Mouse (Mus musculus) stomach, embryonic 14.5 days (tissue): ENCODE data around the gene Prame. TPM values are rescaled to one million over a fixed set of nuclear protein-coding genes. Genes with fewer than 3 reads are reported as not detected.
"Not testable (repeated sequence)": the region's sequence is repeated elsewhere in the genome, so short reads cannot be mapped to it uniquely, and the experiment has no call there.

Source experiments
- ATAC-seq: fragments of 200-750 bp; cut with Nextera tagmentation; 2 replicates; pipeline ENCODE4 v1.8.0; 2017; ENCODE audit warnings: low read depth, moderate TSS enrichment; ENCODE audit not compliant: insufficient number of reproducible peaks, insufficient read depth, low FRiP score
- H3K27ac ChIP-seq: fragments of 300-500 bp; sonication (generic); 2 replicates; pipeline ENCODE4 v1.5.1; 2014; ENCODE audit warnings: mild to moderate bottlenecking, low read length, moderate library complexity, mixed read lengths
- H3K27me3 ChIP-seq: fragments of 300-500 bp; sonication (generic); 2 replicates; pipeline ENCODE4 v1.6.1; 2014; ENCODE audit warnings: low read length, control low read depth, mixed read lengths; ENCODE audit not compliant: control insufficient read depth, insufficient read depth
- H3K36me3 ChIP-seq: fragments of 300-500 bp; sonication (generic); 2 replicates; pipeline ENCODE4 v1.6.1; 2014; ENCODE audit warnings: mild to moderate bottlenecking, control low read depth, low read length, moderate library complexity, mixed read lengths; ENCODE audit not compliant: control insufficient read depth, insufficient read depth
- H3K4me1 ChIP-seq: fragments of 300-500 bp; sonication (generic); 2 replicates; pipeline ENCODE4 v1.6.1; 2014; ENCODE audit warnings: low read length, control low read depth, mixed read lengths; ENCODE audit not compliant: control insufficient read depth, insufficient read depth
- H3K4me2 ChIP-seq: fragments of 300-500 bp; sonication (generic); replicated peaks from 2 replicates; pipeline ENCODE4 v1.6.1; 2014; ENCODE audit warnings: low read depth, low read length, control low read depth
- H3K4me3 ChIP-seq: fragments of 300-500 bp; sonication (generic); 2 replicates; pipeline ENCODE4 v1.5.1; 2014; ENCODE audit warnings: low read depth, low read length, control low read depth
- H3K9ac ChIP-seq: fragments of 300-500 bp; sonication (generic); replicated peaks from 2 replicates; pipeline ENCODE4 v1.6.1; 2014; ENCODE audit warnings: low read depth, mild to moderate bottlenecking, control low read depth, low read length, moderate library complexity, mixed read lengths
- H3K9me3 ChIP-seq: fragments of 300-500 bp; sonication (generic); 2 replicates; pipeline ENCODE4 v1.6.1; 2016; ENCODE audit warnings: low read depth, low read length, control low read depth; ENCODE audit not compliant: control insufficient read depth
- WGBS: fragments of 180-500 bp; shearing (Covaris S2); extraction: QIAGEN DNeasy Blood & Tissue Kit; methylation state at CpG from one replicate; pipeline ENCODE4 v1.1.7; 2014; 5-methylcytosine and 5-hydroxymethylcytosine counted together
- polyA plus RNA-seq: library from polyadenylated mRNA; unstranded; fragments of >200 nt; fragmentation: Nextera tagmentation; extraction: Ambion mirVana; gene quantifications from 2 replicates; pipeline ENCODE4 v1.2.1, GENCODE M21; 2014

Gene Prame
- polyA plus RNA-seq, result not detected in 2 replicates

DNA sequence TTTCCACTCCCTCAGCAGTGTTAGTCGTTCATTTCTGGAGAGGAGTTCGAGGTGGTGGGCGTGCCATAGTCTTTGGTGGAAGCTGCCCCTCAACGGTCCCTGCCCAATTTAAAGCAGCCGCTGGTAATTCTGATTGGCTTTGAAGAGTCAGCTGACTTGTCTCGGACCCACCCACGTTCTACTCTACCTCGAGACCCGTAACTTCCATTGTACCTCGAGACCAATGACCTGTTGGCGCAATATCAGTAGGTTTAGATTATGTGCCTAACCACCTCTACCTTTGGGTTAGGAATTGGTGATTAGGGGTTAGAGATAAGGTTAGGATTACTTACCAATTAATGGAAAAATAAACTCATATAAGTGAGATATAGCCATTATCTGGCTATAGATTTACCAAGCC, at the start of gene Prame:
Prame (minus strand) TSS at position 101 of the 400 bp plus-strand sequence.
- Histone ChIP-seq H3K4me1 (no peaks in the 10 kb centered on the region), H3K9ac (no peak within 1 kb of the TSS), H3K27ac (no peak within 1 kb of the TSS), H3K4me2 (no peak within 1 kb of the TSS), H3K36me3 (no peaks in the 10 kb centered on the region), H3K4me3 (no peak within 1 kb of the TSS), H3K9me3 (no peaks in the 10 kb centered on the region), H3K27me3 (no peaks in the 10 kb centered on the region)
- ATAC-seq, result no peak
- 90% methylated on average over 11 of the region's 11 CpGs for WGBS

- H3K27ac ChIP-seq, result no peak overlapping the region
- H3K27me3 ChIP-seq, result no peaks in the 10 kb centered on the region
- H3K9me3 ChIP-seq, result no peaks in the 10 kb centered on the region
- no peaks in the 10 kb centered on the region for H3K36me3 ChIP-seq
- H3K4me1 ChIP-seq, result no peaks in the 10 kb centered on the region
- no peak for ATAC-seq
- no peak overlapping the region for H3K9ac ChIP-seq
- no peak overlapping the region for H3K4me3 ChIP-seq
- H3K4me2 ChIP-seq, result no peak overlapping the region
- 31% methylated on average over 9 of the region's 9 CpGs for WGBS
Observed at GRCm38 (mm10) chrX:135652173-135652772, 24.8 kb upstream of the Prame start.

DNA sequence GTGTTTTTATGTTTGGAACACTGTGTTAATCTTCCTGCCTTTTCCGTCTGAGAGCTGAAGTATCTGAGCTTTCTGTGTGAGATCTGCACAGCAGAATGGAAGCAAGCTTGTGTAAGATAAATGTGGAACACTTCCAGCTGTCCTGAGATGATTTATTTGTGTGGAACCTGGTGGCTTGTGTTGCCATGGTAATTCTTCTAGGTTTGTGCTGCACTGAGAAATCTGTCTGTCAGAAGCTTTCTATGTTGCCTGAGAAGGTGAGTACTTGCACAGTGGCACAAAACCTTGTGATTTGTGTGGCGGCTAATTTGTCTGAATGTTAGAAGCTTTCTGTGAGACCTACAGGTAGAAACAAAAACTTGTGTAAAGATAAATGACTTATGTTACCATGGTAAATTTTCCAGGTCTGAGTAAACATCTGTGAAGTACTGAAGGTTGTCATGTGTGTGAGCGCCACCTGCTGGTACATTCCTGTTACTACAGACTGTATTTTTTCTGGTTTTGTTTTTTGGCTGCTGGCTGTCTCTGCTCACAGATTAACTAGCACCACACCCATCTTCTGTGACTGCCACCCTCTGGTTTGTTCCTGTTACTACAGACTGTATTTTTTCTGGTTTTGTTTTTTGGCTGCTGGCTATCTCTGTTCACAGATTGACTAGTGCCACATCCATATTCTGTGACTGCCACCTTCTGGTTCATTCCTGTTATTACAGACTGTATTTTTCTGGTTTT, 26.0 kb downstream of the Prame start:
- not testable (repeated sequence) for ATAC-seq

GRCm38 (mm10) chrX:135598677-135599076, 28.8 kb downstream of the Prame start, which contains the start of gene Nxf7:
Nxf7 (minus strand) TSS chrX:135598777.
- WGBS, result 78% methylated on average over 2 of the region's 2 CpGs
- ATAC-seq, result no peak
- no peaks in the 10 kb centered on the region for H3K27me3 ChIP-seq
- H3K4me2 ChIP-seq, result no peak within 1 kb of the TSS
- no peaks in the 10 kb centered on the region for H3K4me1 ChIP-seq
- H3K9me3 ChIP-seq, result peaks cover 6% of the 10 kb centered on the region; the same call in 1 of the 2 replicates
- H3K36me3 ChIP-seq, result no peaks in the 10 kb centered on the region
- H3K27ac ChIP-seq, result no peak within 1 kb of the TSS
- no peak within 1 kb of the TSS for H3K9ac ChIP-seq
- no peak within 1 kb of the TSS for H3K4me3 ChIP-seq

More for the DNA sequence above, 26.0 kb downstream of the Prame start:
- not testable (repeated sequence) for H3K4me2 ChIP-seq, H3K9me3 ChIP-seq, H3K27ac ChIP-seq, H3K36me3 ChIP-seq, H3K9ac ChIP-seq, H3K4me1 ChIP-seq, H3K27me3 ChIP-seq, H3K4me3 ChIP-seq
- WGBS, result 54% methylated on average over 3 of the region's 3 CpGs

- 75% methylated on average over 13 of the region's 13 CpGs for WGBS
- Histone ChIP-seq H3K9ac (no peak overlapping the region), H3K36me3 (no peaks in the 10 kb centered on the region), H3K27ac (no peak overlapping the region), H3K4me3 (no peak overlapping the region), H3K27me3 (no peaks in the 10 kb centered on the region), H3K4me1 (no peaks in the 10 kb centered on the region), H3K9me3 (peaks cover 6% of the 10 kb centered on the region; the same call in 1 of the 2 replicates), H3K4me2 (no peak overlapping the region)
- no peak for ATAC-seq
Observed at GRCm38 (mm10) chrX:135598096-135598495, 29.4 kb downstream of the Prame start.

- WGBS, result 88% methylated on average over 1 of the region's 1 CpGs
- no peak for ATAC-seq
- Histone ChIP-seq H3K4me2 (no peak overlapping the region), H3K9ac (no peak overlapping the region), H3K4me3 (no peak overlapping the region), H3K4me1 (no peaks in the 10 kb centered on the region), H3K27me3 (no peaks in the 10 kb centered on the region), H3K9me3 (no peaks in the 10 kb centered on the region), H3K36me3 (no peaks in the 10 kb centered on the region), H3K27ac (no peak overlapping the region)
Observed at GRCm38 (mm10) chrX:135576412-135576811, 51.1 kb downstream of the Prame start.

DNA sequence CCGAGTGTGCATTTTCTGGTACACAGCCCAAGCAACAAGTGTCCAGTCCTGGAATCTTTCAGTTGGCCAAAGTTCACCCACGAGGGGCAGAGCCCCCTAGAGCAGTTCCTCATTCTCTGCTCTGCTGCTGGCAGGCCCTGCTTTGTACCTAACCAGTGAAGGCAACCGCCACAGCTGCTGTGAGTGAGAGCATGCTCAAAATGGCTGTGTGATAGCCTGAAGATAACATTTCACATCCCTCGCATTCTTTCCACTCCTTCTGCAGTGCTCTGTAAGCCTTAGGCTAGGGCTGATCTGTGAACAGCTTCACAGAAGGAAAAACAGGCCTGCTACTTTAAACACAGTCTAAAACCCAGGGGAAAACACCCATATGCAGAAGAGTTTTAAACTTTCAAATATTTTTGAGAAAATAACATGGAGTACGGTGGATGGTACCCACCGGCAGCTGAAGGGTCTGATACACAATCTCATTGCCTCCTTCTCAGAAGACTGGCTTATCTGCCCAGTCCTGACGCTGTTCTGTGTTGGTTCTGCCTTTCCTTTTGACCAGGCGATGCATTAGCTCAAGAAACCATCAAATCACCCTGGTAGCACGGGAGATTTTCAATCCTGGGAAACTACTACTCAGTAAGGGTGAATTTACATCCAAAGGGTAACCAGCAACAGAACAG, 52.4 kb downstream of the Prame start:
- not testable (repeated sequence) for H3K9ac ChIP-seq, H3K4me2 ChIP-seq, H3K27me3 ChIP-seq, H3K27ac ChIP-seq, H3K36me3 ChIP-seq, H3K4me1 ChIP-seq, H3K9me3 ChIP-seq, H3K4me3 ChIP-seq
- ATAC-seq, result peak; percentile 21; the same call in 1 of the 2 replicates
- WGBS, result 56% methylated on average over 9 of the region's 9 CpGs

DNA sequence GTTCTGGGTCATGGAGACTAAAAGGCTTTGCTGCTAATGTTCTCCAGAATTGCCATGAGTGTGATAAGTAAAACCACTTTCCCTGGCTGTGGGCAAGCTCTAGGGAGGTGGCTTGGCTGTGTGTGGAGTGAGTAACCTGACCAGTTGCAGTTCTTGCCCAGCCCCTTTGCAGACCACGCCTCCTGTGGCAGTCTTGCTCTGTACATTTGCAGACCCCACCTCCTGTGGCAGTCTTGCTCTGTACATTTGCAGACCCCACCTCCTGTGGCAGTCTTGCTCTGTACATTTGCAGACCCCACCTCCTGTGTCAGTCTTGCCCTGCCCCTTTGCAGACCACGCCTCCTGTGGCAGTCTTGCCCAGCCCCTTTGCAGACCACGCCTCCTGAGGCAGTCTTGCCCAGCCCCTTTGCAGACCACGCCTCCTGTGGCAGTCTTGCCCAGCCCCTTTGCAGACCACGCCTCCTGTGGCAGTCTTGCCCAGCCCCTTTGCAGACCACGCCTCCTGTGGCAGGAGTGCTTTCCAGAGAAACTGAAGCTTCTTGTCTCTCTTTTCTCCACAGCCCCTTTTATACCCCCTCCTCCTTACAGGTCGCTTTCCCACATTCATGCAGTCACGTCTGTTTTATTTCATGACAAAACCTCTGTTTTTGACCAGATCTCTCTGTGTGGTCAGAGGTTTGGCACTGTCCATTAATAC, 53.1 kb downstream of the Prame start:
- not testable (repeated sequence) for H3K27ac ChIP-seq, H3K4me2 ChIP-seq, H3K4me3 ChIP-seq, H3K4me1 ChIP-seq, H3K9ac ChIP-seq, H3K9me3 ChIP-seq, H3K36me3 ChIP-seq, H3K27me3 ChIP-seq
- WGBS, result 24% methylated on average over 8 of the region's 8 CpGs
- peak; percentile 83 for ATAC-seq
